Mouse (Mus musculus): ENCODE data around the gene Rpl37.

The Rpl37 gene

DNA sequence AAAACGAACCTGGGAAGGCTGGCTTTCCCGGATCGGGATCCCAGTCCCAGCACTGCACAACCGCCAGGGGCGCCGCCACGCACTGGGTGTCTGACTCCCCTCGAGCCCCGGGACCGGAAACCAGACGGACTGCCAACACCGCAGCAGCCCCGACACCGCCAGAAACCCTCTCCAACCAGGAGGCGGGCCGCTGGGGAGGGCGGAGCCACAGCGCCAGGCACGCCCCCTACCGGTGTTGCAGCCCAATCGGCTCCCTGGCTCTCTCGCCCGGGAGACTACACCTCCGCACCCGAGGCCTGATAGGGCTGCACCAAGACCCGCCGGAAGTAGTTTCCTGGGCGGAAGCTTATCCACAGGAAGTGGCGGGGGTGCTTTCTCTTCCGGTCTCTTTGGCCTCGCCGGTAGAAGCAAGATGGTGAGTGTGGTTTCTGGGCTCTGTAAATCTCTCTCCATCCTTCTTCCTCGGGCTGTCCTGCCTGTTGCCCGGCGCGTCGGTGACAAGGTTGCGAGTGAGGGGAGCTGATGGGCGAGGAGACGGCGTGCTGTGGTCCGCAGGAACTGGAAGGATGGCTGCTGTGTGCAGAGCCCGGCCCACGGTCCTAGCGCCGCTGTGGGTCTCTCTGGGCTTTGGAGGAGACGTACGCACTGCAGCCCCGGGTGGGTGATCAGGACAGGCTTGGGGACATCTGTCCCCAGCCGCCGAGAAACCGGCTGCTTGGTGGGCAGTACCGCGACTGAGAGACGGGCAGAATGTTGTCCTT, at the start of gene Rpl37:
Gene Rpl37, plus strand, starts transcription at position 376 of the 761 bp plus-strand sequence.
- peak; percentile 97 for DNase-seq (ENCODE audit: low read depth)

DNA sequence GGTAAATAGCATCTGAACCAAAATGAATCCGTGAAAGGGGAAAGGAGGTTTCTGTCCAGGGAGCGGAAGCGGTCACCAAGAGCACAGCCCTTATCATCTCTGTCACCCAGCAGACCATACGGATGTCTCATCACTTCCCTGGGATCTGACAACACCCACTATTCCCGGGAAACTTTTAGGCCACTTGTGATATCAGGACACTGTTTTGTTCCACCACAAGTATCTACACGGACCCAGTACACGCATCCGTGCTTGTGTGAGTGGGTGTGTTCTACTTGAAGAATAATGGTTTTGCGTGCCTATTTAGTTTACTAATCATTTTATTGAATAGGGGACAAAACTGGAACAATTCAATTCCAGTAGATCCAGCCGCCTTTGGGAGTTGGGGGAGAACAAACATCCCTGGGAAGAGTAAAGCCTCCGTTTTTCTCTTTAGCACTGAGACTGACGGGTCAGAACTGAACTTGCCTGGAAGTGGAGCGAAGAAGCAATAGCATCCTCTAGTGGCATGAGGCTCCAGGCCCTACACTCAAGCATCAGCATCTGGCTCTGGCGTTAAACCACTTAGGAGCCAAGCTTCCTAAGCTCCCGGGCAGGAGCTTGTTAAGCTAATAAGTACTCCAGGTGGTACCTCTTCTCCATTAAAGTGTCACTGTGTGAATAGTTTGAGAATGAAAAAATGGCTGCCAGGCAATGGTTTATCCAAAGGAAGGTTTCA, 47.5 kb upstream of the Rpl37 start:
- peak; percentile 45 for DNase-seq (ENCODE audit: low read depth)

DNA sequence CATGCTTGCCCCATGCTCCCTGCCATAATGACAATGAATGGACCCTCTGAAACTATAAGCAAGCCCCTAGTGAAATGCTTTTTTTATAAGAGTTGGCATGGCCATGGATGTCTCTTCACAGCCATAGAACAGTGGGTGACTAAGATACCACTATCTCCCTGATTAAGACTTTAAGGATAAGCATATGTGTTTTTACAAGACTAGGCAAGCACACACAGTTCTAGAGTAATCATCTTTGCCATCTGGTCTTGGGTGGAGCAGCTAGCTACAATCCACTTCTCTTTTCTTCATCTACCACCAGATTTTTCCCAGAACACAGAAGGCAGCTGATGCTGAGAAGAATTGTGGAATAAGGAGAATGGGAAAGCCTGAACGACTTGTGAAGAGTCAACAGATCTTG, 35.2 kb upstream of the Rpl37 start:
- DNase-seq (ENCODE audit: low read depth), result no peak

DNA sequence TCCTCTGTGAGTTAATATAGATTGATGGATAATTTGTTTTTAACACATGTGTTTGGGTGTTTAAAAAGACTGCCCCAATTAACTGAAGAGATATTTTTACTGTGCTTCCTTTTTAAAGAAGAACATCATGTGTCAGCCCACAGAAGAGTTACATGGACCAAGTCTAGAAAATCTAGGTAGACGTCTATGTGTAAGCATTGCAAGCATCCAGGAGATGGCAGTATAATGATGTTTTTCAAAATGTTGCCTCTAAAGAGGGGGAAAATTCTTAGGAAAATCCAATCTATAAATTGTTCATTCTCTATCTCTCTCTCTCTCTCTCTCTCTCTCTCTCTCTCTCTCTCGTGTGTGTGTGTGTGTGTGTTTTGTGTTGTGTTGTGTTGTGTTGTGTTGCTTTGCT, 30.3 kb upstream of the Rpl37 start:
- no peak for DNase-seq (ENCODE audit: low read depth)

DNA sequence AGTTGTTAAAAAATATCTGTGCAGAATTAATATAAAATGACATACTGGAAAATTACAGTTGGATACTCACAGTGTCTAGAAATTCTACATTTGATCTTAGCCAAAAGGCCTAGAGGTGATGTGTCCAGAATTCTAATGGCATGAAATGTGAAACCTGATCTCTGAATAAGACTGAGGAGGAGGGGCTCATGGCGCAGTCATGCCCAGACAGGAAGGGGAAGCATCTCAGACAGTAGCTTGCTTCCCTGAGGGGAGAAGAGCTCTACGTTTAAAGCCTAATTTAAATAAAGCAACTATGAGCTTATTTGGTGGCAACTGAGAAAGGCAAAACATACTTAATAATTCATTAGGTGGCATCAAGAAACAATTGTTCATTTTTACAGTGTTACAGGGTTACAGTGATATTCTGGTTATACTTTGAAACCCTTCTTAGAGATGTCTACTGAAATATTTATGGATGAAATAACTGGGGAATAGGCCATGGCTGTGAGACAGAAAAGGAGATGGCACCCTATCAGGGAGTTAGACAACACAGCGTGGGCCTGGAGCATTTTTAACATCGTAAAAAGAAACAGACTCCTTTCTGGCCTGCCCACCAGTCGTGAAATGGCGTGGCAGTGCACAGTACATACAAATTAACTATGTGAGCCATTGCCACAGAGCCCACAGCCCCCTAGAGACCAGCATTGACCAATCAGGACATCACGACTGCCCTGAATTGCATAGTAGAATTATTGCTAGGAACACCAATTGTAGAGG, 27.4 kb upstream of the Rpl37 start:
- DNase-seq (ENCODE audit: low read depth), result no peak

DNA sequence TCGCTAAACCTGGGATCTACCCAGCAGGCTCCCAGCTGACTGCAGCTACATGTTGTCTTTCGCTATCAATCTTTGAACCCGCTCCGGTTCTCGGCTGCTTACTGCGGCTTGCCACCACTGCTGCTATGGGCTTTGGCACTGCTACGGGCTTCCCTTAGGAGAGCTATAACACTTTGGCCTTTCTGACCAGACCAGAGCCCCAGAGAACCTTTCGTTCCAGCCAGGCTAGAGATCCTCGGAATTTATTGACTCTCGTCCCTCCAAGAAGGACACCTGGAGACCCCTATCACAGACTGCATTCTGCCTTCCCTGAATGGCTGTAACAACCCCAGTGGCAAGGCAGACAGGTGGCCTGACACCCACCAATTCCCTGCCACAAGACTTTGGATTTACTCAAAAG, 26.3 kb upstream of the Rpl37 start:
- DNase-seq (ENCODE audit: low read depth), result no peak

DNA sequence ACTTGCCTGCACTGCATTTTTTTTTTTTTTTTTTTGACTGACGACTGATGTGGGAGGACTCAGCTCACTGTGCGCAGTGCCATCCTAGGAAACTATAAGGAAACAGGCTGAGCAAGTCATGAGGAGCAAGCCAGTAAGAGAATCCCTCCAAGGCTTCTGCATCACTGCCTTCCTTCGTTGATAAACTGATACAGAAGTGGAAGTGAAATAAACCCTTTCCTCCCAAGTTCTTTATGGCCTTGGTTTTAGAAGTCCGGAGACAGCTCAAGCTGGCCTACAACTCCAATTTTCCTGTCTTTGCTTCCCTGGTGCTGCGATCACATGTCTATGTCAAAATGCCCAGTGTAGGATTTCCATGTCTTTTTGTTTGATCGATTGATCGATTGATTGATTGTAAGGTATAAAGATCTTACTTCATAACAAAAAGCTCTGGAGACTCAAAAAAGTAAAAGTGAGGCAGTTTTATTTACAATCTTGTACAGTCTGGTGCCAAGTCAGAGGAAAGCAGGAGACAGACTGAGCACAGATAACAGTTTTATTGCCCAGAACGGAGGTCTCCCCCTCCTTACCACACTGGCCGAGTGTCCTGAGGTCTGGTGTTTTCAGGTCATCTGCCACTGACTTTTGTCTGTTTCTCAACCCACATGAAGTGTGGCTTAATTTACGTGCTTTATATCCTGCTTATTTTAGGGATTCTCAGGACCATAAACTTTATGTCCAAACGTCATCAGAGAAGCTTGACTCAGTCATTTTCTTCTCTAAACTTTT, 20.7 kb upstream of the Rpl37 start:
- DNase-seq (ENCODE audit: low read depth), result no peak

DNA sequence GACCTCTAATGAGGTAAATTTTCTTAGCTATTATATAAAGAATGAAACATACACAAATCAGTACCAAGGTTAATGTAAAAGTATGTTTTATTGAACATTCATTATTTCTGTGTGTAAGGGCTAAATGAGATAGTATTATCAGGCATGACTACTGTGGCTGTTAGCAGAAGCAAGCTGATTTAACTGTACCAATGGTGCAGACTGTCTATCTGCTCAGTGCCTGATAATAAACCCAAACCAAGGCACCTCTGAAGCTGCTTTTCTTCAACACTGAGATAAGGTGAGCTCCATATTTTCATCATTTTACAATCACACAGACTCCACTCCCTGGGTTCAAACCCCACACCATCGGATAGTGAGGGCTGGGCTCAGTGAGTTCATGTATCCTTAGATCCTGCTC, 19.1 kb upstream of the Rpl37 start:
- DNase-seq (ENCODE audit: low read depth), result no peak

DNA sequence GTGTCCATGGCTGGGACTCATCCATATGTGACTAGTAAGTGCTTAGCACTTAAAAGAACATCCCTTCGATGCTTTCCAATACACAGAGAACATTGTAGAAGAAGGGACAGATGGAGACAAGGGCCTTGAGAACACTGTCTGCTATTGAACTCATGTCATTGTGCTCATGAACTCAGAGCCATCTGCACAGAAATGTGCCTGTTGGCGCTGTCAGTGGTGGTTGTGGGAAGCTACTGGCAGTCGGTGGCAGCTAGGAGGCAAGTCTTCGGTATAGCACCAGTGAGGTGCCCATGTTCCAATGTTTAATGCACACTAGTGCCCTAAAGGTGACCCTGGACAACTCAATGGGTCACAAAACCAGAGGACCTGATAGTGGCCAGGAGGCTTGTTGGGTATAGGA, 14.1 kb upstream of the Rpl37 start:
- no peak for DNase-seq (ENCODE audit: low read depth)

DNA sequence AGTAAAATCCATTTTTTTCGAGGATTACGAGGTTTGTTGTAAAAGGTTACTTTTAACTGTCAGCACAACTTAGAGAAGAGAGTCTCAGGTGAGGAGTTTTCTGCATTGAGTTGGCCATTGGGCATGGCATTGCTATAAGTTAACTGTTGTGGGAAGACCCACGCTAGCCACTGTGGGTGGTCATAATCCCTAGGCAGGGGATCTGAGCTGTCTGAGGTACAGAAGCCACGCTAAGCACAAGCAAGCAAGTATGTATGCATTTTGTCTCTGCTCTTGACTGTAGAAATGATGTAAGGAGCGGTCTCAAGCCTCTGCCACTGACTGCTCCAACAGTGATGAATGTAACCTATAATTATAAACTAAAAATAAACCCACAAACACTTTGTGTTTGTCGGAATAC, 10.6 kb upstream of the Rpl37 start:
- DNase-seq (ENCODE audit: low read depth), result no peak

DNA sequence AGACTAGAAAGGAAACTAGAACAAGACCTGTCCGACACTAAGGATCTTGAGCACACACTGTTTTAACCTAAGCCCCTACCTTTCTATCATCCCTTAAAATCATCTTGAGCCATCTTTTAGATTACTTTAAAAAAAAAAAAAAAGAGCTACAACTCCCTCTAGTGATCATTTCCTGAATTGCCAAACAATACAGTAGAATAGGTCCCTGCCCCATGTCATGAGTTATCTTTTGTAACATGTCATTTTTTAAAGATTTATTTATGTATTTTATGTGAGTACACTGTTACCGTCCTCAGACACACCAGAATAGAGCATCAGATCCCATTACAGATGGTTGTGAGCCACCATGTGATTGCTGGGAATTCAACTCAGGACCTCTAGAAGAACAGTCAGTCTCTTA, 10.2 kb upstream of the Rpl37 start:
- no peak for DNase-seq (ENCODE audit: low read depth)

DNA sequence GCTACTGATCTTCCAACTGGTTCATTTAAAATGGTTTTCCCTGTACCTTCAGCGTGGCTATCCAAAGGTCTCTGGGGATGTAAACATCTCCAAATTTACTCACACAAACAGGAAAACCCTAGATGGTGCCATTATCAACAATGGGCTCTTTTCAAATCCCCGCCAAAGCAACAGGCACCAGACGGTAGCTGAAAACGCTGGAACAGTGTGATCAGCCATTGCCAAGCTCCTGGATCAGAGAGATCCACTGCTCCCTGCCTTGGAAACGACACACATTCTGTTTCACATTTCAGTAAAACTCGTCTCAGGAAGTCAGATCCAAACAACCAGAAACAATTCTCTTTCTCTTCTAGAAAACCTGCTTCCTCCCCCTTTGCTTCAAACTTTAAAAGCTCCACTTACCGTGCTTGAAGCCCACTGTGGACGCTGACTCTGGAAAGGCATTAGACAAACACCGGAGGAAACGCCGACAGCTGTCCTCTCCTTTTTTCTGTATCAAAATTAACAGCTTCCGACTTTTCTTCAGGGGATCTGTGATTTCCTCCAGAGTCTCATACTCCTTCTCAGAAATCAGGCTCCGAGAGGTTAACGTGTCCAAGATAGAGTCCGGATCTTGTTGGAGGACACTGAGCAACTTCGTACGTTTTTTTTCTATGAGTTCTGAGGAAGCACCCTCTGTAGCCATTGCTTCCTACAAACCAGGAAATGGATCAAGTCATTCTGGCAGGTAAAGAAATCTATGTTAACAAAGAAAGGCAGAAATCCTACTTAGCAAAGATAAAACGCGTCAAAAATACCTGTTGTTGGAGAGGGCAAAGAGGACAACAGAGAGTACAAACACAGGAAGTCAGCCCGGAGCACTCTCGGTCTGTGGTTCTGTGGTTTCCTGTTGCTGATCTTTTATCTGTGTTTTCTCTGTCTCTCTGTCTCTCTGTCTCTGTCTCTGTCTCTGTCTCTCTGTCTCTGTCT, 8.5 kb upstream of the Rpl37 start, which contains the start of gene Card6:
Gene Card6, minus strand, starts transcription at position 854 of the 969 bp plus-strand sequence.
- no peak for DNase-seq (ENCODE audit: low read depth)

DNA sequence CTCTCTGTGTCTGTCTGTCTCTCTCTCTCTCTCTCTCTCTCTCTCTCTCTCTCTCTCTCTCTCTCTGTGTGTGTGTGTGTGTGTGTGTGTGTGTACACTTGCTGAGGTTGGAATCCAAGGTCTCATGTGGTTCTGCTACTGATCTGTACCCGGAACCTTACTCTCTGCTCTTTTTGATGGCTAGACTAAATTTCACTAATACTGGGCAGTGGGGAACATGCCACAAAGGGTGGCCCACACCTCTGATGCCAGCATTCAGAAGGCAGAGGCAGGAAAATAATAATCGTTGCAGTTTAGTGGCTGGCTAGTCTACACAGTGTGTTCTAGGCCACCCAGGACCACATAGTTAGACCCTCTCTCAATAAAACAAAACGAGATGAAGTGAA, 7.8 kb upstream of the Rpl37 start:
- DNase-seq (ENCODE audit: low read depth), result no peak

DNA sequence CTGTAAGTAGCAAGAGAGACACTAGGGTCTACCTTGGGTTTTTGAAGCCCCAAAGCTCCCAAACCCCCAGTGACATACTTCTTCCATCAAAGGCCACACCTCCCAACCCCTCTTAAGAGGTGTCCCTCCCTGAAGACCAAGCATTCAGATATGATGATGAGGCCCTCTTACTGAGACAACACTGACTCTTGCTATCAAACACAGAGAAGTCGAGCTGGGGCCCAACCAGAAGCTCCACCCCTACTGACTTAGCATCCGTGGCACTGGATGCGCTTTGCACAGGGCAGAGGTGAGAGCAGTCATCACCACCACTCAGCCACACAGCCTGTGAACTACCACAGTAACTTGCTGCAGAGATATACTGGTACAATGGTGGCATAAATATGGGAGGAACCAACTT, 3.8 kb upstream of the Rpl37 start:
- no peak for DNase-seq (ENCODE audit: low read depth)

DNA sequence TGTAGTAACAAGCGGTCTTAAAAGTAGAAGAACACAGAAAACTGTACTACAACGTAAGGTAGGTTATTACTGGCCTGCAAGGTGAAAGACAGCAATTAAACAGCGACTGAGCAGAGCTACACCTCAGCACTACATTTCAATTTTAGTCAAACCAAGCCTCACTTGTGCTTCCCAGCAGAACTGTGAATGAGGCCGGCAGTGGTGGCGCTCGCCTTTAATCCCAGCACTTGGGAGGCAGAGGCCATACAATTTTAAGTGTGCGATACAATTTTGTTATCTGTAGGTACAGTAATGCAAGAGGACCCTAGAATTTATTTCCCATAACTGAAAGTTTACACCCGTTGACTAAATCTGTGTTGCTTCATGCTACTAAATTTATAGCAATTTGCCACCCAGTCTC, 1.3 kb upstream of the Rpl37 start:
- no peak for DNase-seq (ENCODE audit: low read depth)

DNA sequence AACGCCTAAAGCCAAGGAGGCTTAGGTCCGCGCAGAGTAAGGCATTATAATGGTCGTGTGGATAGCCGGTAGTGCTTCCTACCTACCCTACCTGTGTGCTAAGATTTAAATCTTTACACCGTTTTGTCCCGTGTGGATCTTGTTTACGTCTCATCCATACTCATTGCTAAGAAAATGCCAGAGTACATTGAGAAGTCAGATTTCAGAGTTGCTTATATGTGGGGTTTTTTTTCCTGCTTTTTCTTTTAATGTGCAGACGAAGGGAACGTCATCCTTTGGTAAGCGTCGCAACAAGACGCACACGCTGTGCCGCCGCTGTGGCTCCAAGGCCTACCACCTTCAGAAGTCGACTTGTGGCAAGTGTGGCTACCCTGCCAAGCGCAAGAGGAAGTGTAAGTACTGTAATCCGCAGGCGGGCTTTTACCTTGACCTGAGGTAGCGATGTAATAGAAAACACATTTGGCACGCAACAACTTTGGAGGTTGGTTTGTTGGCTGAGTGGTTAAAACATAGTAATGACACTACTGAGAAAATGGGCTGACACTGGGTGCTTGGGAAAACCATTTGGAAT, 671 bp downstream of the Rpl37 start:
- DNase-seq (ENCODE audit: low read depth), result no peak

DNA sequence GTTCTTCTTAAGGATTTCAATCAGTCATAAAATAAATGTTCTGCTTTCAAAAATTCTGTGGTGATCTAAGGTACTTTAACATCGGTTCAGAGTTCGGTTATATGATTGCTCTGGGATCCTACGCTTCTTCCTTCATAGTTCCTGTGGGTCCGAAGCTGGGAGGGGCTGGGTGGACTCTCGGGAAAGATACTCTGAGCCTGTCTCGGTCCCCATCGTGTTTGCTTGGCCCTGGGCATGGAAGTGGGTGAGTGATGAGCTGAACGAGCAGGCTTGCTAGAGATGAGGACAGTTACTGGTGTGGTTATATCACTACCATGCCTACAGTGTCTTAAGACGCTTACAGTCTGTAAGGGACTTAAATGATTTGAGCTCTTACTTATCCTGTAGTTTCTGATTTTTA, 2.2 kb downstream of the Rpl37 start:
- DNase-seq (ENCODE audit: low read depth), result no peak

DNA sequence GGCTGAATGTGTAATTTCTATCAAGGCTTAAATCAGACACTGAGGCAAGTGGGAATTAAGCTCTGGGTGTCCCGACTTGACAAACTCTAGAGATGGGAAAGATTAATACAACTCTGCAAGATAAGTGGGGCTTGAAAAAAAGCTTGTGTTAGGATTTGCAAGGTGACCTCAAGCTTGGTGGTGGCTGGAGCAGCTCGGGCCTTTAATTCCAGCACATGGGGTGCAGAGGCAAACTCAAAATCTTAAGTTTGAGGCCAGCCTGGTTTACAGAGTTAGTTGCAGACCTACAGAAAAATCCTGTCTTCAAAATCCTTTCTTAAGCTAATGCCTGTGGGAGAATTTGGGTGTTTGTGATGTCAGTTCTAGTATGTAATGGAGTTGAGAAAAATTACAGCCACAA, 2.7 kb downstream of the Rpl37 start:
- no peak for DNase-seq (ENCODE audit: low read depth)

DNA sequence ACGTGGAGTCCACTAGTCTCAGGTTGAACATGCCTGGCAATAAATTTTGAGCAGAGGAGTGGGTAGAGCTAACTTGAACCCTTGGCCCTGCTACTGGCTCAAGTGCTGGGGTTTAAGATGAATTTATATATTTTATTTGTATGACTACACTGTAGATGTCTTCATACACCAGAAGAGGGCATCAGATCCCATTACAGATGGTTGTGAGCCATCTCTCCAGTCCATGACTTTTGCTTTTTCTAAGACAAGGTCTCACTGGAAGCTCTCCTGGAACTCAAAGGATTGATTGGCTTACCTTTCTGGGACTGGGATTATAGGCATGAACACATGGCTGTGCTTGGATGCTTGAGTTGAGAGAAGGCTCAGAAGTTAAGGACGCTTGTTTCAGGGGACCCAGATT, 3.3 kb downstream of the Rpl37 start:
- no peak for DNase-seq (ENCODE audit: low read depth)

DNA sequence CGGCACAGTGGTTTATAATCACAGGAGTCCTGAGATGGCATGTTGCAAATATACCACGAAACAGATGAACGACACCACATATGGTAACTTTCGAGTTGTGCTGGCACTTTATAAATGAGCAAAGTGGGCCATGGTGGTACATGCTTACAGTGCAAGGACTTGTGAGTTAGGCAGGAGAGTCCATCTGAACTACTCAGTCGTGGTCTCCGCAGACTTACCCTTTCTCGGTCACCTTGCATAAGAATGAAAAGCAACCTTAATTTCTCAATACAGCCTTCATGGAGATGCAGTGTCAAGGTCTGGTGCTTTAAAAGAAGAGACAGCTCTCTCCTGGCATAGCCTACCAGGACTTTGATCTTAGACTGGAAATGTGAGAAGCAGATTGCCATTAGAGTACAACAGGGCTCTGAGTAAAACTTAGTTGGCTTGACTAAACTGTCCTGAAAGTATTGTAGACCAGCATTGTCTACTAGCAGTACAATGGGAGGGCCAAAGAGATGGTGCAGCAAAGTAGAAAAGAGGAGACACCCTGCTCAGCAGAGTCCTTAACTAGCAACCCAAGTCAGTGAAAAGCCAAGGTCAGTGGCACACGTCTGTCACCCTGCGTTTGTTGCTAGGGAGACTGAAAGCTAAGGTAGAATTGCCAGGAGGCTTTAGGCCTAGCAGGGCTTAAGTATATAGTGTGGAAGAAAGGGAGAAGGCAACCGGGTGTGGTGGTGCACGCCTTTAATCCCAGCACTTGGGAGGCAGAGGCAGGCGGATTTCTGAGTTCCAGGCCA, 5.3 kb downstream of the Rpl37 start:
- DNase-seq (ENCODE audit: low read depth), result no peak
